Mouse (Mus musculus) liver, adult 2 months (tissue): ENCODE data around the gene Tsc2.

Experiments
- CTCF ChIP-seq: fragments of 200-500 bp; IDR thresholded peaks from 2 replicates; pipeline ENCODE4 v1.5.1; 2011; ENCODE audit warnings: low read depth, low read length, control low read depth
- POLR2A ChIP-seq: fragments of 200-500 bp; IDR thresholded peaks from 2 replicates; pipeline ENCODE4 v1.6.1; 2011; ENCODE audit warnings: low read length, control low read depth; ENCODE audit not compliant: insufficient read depth; ENCODE audit errors: extremely low read depth

- TF ChIP-seq POLR2A: peak; percentile 98
- no peak for TF ChIP-seq CTCF
Observed at GRCm38 (mm10) chr17:24549618-24550415, 82.6 kb downstream of the Tsc2 start, which contains the start of gene Pkd1.
